Mouse (Mus musculus) midbrain, embryonic 12.5 days (tissue): ENCODE data around the gene Arl14ep. TPM values are rescaled to one million over a fixed set of nuclear protein-coding genes. Genes with fewer than 3 reads are reported as not detected.

ENCODE experiments used
- ATAC-seq: fragments of 200-750 bp; cut with Nextera tagmentation; 2 replicates; pipeline ENCODE4 v1.8.0; 2017; ENCODE audit warnings: low read depth, moderate TSS enrichment, moderate library complexity; ENCODE audit not compliant: low FRiP score
- H3K27ac ChIP-seq: fragments of 300-500 bp; sonication (generic); replicated peaks from 2 replicates; pipeline ENCODE4 v1.5.1; 2016; ENCODE audit warnings: mild to moderate bottlenecking
- H3K27me3 ChIP-seq: fragments of 300-500 bp; sonication (generic); 2 replicates; pipeline ENCODE4 v1.6.1; 2016; ENCODE audit warnings: mild to moderate bottlenecking
- H3K36me3 ChIP-seq: fragments of 300-500 bp; sonication (generic); 2 replicates; pipeline ENCODE4 v1.6.1; 2016
- H3K4me1 ChIP-seq: fragments of 300-500 bp; sonication (generic); 2 replicates; pipeline ENCODE4 v1.6.1; 2016
- H3K4me2 ChIP-seq: fragments of 300-500 bp; sonication (generic); replicated peaks from 2 replicates; pipeline ENCODE4 v1.6.1; 2016; ENCODE audit warnings: mild to moderate bottlenecking, moderate library complexity
- H3K4me3 ChIP-seq: fragments of 300-500 bp; sonication (generic); 2 replicates; pipeline ENCODE4 v1.5.1; 2016; ENCODE audit warnings: mild to moderate bottlenecking
- H3K9ac ChIP-seq: fragments of 300-500 bp; sonication (generic); replicated peaks from 2 replicates; pipeline ENCODE4 v1.6.1; 2016; ENCODE audit warnings: mild to moderate bottlenecking, moderate library complexity
- H3K9me3 ChIP-seq: fragments of 300-500 bp; sonication (generic); 2 replicates; pipeline ENCODE4 v1.6.1; 2016; ENCODE audit warnings: mild to moderate bottlenecking
- WGBS: fragments of 180-500 bp; shearing (Covaris S2); methylation state at CpG from one replicate; pipeline ENCODE4 v1.1.7; 2016; 5-methylcytosine and 5-hydroxymethylcytosine counted together
- polyA plus RNA-seq: library from polyadenylated mRNA; unstranded; fragments of >200 nt; fragmentation: Nextera tagmentation; extraction: Ambion mirVana; gene quantifications from 2 replicates; pipeline ENCODE4 v1.2.1, GENCODE M21; 2016

Arl14ep gene
- polyA plus RNA-seq, 1 experiment from 2014 or later, result 60.1 TPM

DNA sequence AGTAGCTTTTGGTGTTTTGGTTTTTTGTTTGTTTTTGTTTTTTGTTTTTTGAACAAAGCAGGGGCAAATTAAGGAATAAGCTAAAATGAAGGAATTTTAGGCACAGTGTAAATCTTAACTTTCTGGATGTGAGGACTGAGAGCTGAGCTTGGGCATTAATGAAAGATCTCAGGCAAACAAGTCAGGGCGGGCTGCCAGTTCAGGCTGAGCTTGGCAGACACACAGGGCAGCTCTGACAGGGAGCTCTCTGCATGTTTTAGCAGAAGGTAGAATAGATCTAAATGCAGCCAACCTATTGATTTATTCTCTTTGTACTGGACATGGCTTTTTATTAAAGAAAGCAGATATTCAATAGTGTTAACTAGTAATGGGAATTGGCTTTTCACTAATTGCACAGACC lies 31.8 kb downstream of the Arl14ep start:
- no peaks in the 10 kb centered on the region for H3K9me3 ChIP-seq
- H3K4me1 ChIP-seq, result no peaks in the 10 kb centered on the region
- no peaks in the 10 kb centered on the region for H3K36me3 ChIP-seq
- no peak overlapping the region for H3K4me2 ChIP-seq
- no peak overlapping the region for H3K27ac ChIP-seq
- no peak for ATAC-seq
- H3K27me3 ChIP-seq, result no peaks in the 10 kb centered on the region
- no peak overlapping the region for H3K4me3 ChIP-seq
- H3K9ac ChIP-seq, result no peak overlapping the region
- WGBS, result 84% methylated on average over 1 of the region's 1 CpGs

DNA sequence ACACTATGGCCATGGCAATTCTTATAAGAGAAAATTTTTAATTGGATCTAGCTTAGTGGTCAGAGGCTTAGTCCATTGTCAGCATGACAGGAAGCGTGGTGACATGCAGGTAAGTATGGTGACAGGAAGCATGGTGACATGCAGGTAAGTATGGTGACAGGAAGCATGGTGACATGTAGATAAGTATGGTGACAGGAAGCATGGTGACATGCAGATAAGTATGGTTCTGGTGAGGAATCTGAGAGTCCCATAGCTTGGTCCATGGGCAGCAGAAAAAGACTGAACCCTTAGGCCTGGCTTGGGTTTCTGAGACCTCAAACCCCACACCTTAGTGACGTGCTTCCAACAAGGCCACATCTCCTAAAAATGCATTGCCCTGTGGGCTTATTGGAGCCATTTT lies 38.5 kb downstream of the Arl14ep start:
- ATAC-seq, result no peak
- Histone ChIP-seq H3K9me3 (no peaks in the 10 kb centered on the region), H3K36me3 (no peaks in the 10 kb centered on the region), H3K27ac (no peak overlapping the region), H3K4me1 (no peaks in the 10 kb centered on the region), H3K27me3 (no peaks in the 10 kb centered on the region), H3K4me3 (no peak overlapping the region), H3K9ac (no peak overlapping the region), H3K4me2 (no peak overlapping the region)
- 87% methylated on average over 2 of the region's 2 CpGs for WGBS

DNA sequence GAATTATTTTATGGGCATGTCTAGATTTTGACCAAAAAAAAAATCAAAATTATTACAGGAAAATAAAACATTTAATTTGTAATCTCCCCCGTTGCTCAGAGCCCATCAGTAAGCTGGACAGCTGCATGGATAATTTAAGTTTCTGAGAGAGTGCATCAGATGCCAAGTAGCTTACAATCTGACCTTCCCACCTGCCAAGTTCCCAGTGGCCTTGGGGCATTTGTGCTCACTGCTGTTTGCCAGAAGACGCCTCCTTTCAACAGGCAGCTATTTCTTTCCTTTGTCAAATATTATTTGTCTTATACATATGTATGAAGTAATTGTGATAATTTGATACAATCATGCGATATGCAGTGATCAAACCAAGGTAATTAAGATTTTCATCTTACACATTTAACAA lies 44.3 kb downstream of the Arl14ep start:
- ATAC-seq, result no peak
- no peaks in the 10 kb centered on the region for H3K4me1 ChIP-seq
- H3K4me2 ChIP-seq, result no peak overlapping the region
- H3K27me3 ChIP-seq, result no peaks in the 10 kb centered on the region
- 69% methylated on average over 3 of the region's 3 CpGs for whole genome bisulfite sequencing
- H3K9ac ChIP-seq, result no peak overlapping the region
- H3K9me3 ChIP-seq, result no peaks in the 10 kb centered on the region
- H3K4me3 ChIP-seq, result no peak overlapping the region
- H3K36me3 ChIP-seq, result no peaks in the 10 kb centered on the region
- no peak overlapping the region for H3K27ac ChIP-seq

Other genes with a start within 250 kb of the Arl14ep start
- gene Fshb, start 85.2 kb upstream of the Arl14ep start, polyA plus RNA-seq, result not detected in 2 replicates